Mouse (Mus musculus): Measurements from ENCODE around the gene Espl1. TPM values are rescaled to one million over a fixed set of nuclear protein-coding genes. Genes with fewer than 3 reads are reported as not detected.

Gene Espl1
- total RNA-seq, 2 experiments from 2014 or later = 4.5 to 6.2 TPM

- no peak for DNase-seq (ENCODE audit: low spot score in 2 of 2)
Observed at GRCm38 (mm10) chr15:102273982-102274716, 21.9 kb upstream of the Espl1 start.

GRCm38 (mm10) chr15:102278726-102279091, 17.4 kb upstream of the Espl1 start:
- DNase-seq (ENCODE audit: low spot score in 2 of 2) = no peak

GRCm38 (mm10) chr15:102279092-102279782, 16.8 kb upstream of the Espl1 start, which contains the start of gene Mfsd5:
TSS of gene Mfsd5 (plus strand) at chr15:102279454.
- DNase-seq (ENCODE audit: low spot score in 2 of 2) = peak; percentile 84 to 91

- no peak for DNase-seq (ENCODE audit: low spot score in 2 of 2)
Observed at GRCm38 (mm10) chr15:102279783-102280520, 16.1 kb upstream of the Espl1 start.

- no peak for DNase-seq (ENCODE audit: low spot score in 2 of 2)
Observed at GRCm38 (mm10) chr15:102280623-102281022, 15.4 kb upstream of the Espl1 start.

- no peak for DNase-seq (ENCODE audit: low spot score in 2 of 2)
Observed at GRCm38 (mm10) chr15:102282463-102283292, 13.4 kb upstream of the Espl1 start.

GRCm38 (mm10) chr15:102283648-102284047, 12.4 kb upstream of the Espl1 start:
- DNase-seq (ENCODE audit: low spot score in 2 of 2) = no peak

GRCm38 (mm10) chr15:102287395-102287794, 8.7 kb upstream of the Espl1 start:
- DNase-seq (ENCODE audit: low spot score in 2 of 2) = no peak

GRCm38 (mm10) chr15:102296368-102297006, 421 bp downstream of the Espl1 start:
- no peak for DNase-seq (ENCODE audit: low spot score in 2 of 2)

- DNase-seq (ENCODE audit: low spot score in 2 of 2) = no peak
Observed at GRCm38 (mm10) chr15:102302542-102302941, 6.5 kb downstream of the Espl1 start.

GRCm38 (mm10) chr15:102308717-102309116, 12.7 kb downstream of the Espl1 start:
- no peak for DNase-seq (ENCODE audit: low spot score in 2 of 2)

- DNase-seq (ENCODE audit: low spot score in 2 of 2) = no peak
Observed at GRCm38 (mm10) chr15:102310074-102310845, 14.2 kb downstream of the Espl1 start.

GRCm38 (mm10) chr15:102311489-102311888, 15.4 kb downstream of the Espl1 start:
- DNase-seq (ENCODE audit: low spot score in 2 of 2) = no peak

GRCm38 (mm10) chr15:102315292-102315691, 19.2 kb downstream of the Espl1 start:
- DNase-seq (ENCODE audit: low spot score in 2 of 2) = peak in 1 of 2 experiments; percentile 34

- peak; percentile 66 to 72 for DNase-seq (ENCODE audit: low spot score in 2 of 2)
Observed at GRCm38 (mm10) chr15:102316263-102316662, 20.2 kb downstream of the Espl1 start.

- no peak for DNase-seq (ENCODE audit: low spot score in 2 of 2)
Observed at GRCm38 (mm10) chr15:102324654-102325473, 28.8 kb downstream of the Espl1 start.

GRCm38 (mm10) chr15:102326022-102326576, 30.0 kb downstream of the Espl1 start, which contains the start of gene Pfdn5:
TSS of gene Pfdn5 (plus strand) at chr15:102326116.
- peak; percentile 84 to 90 for DNase-seq (ENCODE audit: low spot score in 2 of 2)

- no peak for DNase-seq (ENCODE audit: low spot score in 2 of 2)
Observed at GRCm38 (mm10) chr15:102326892-102327291, 30.8 kb downstream of the Espl1 start.
